Mouse (Mus musculus) CH12.LX (cell line): ENCODE results near the gene Tnfrsf14. TPM values are rescaled to one million over a fixed set of nuclear protein-coding genes. Genes with fewer than 3 reads are reported as not detected.

Experiments used
- DNase-seq: peaks from one replicate; pipeline ENCODE4 v3.0.0-alpha.2; 2013; ENCODE audit errors: extremely low read depth
- H3K27ac ChIP-seq: 2 replicates; pipeline ENCODE4 v1.5.1; 2012; ENCODE audit warnings: low read depth, mild to moderate bottlenecking, control low read depth, moderate library complexity; ENCODE audit not compliant: insufficient read depth
- H3K27me3 ChIP-seq: replicated peaks from 2 replicates; pipeline ENCODE3; 2012; ENCODE audit warnings: inconsistent platforms
- H3K36me3 ChIP-seq, 2 experiments: replicated peaks in 1 of 2; 2 replicates each; pipeline versions ENCODE3 to v1.6.1; 2012; ENCODE audit warnings: inconsistent platforms in 1 of 2, low read length in 1 of 2, mild to moderate bottlenecking in 1 of 2, mixed read lengths in 1 of 2, moderate library complexity in 1 of 2; ENCODE audit not compliant: control insufficient read depth in 1 of 2, insufficient read depth in 1 of 2
- H3K4me1 ChIP-seq, 2 experiments: 2 replicates each; pipeline ENCODE4 v1.6.1; 2012; ENCODE audit warnings: inconsistent platforms in 1 of 2, moderate library complexity in 1 of 2; ENCODE audit not compliant: insufficient read depth in 2 of 2, control insufficient read depth in 1 of 2
- H3K4me2 ChIP-seq: 2 replicates; pipeline ENCODE4 v1.6.1; 2012; ENCODE audit warnings: low read depth, mild to moderate bottlenecking, control low read depth; ENCODE audit not compliant: poor library complexity, insufficient read depth, severe bottlenecking
- H3K4me3 ChIP-seq, 3 experiments: fragments of 150-350 bp in 1 of 3; sonication (generic) in 1 of 3; replicated peaks in 1 of 3; 2 replicates each; pipeline versions ENCODE3 to v1.5.1; 2011 to 2012; ENCODE audit warnings: low read depth in 2 of 3, low read length in 2 of 3, mild to moderate bottlenecking in 2 of 3, moderate library complexity in 2 of 3, control low read depth in 1 of 3, improper control_type of control experiment in 1 of 3, inconsistent platforms in 1 of 3, mixed read lengths in 1 of 3; ENCODE audit not compliant: poor library complexity in 1 of 3
- H3K79me2 ChIP-seq: replicated peaks from 2 replicates; pipeline ENCODE4 v1.6.1; 2012; ENCODE audit warnings: mild to moderate bottlenecking, moderate library complexity; ENCODE audit not compliant: control insufficient read depth, poor library complexity, insufficient read depth, severe bottlenecking; ENCODE audit errors: extremely low read depth
- H3K9ac ChIP-seq: 2 replicates; pipeline ENCODE4 v1.6.1; 2012; ENCODE audit warnings: low read depth, mild to moderate bottlenecking, control low read depth, moderate library complexity; ENCODE audit not compliant: insufficient read depth
- H3K9me3 ChIP-seq: replicated peaks from 2 replicates; pipeline ENCODE3; 2012; ENCODE audit warnings: low read length, inconsistent platforms, mixed read lengths
- CHD1 ChIP-seq: IDR thresholded peaks from 2 replicates; pipeline ENCODE4 v1.6.1; 2012; ENCODE audit warnings: low read depth, low read length, improper control_type of control experiment, inconsistent platforms
- CHD2 ChIP-seq: IDR thresholded peaks from 2 replicates; pipeline ENCODE4 v1.6.1; 2011; ENCODE audit warnings: low read length, improper control_type of control experiment
- CTCF ChIP-seq, 2 experiments: IDR thresholded peaks in 1 of 2; conservative IDR thresholded peaks in 1 of 2; 2 replicates each; pipeline ENCODE4 v1.5.1; 2011 to 2012; ENCODE audit warnings: low read depth in 2 of 2, low read length in 2 of 2, improper control_type of control experiment in 1 of 2, inconsistent platforms in 1 of 2, mild to moderate bottlenecking in 1 of 2, moderate library complexity in 1 of 2
- E2F4 ChIP-seq: IDR thresholded peaks from 2 replicates; pipeline ENCODE4 v1.6.1; 2011; ENCODE audit warnings: low read depth, low read length, improper control_type of control experiment; ENCODE audit not compliant: insufficient replicate concordance
- ELF1 ChIP-seq: IDR thresholded peaks from 2 replicates; pipeline ENCODE4 v1.6.1; 2014; ENCODE audit warnings: low read depth, mild to moderate bottlenecking, inconsistent platforms, low read length, improper control_type of control experiment
- ETS1 ChIP-seq: conservative IDR thresholded peaks from 2 replicates; pipeline ENCODE4 v1.6.1; 2012; ENCODE audit warnings: low read depth, mild to moderate bottlenecking, inconsistent platforms, low read length, improper control_type of control experiment, moderate library complexity
- GABPA ChIP-seq: IDR thresholded peaks from 2 replicates; pipeline ENCODE4 v1.6.1; 2012; ENCODE audit warnings: low read depth, low read length, improper control_type of control experiment, inconsistent platforms; ENCODE audit not compliant: insufficient replicate concordance
- HCFC1 ChIP-seq: IDR thresholded peaks from 2 replicates; pipeline ENCODE4 v1.6.1; 2012; ENCODE audit warnings: low read depth, mild to moderate bottlenecking, inconsistent platforms, low read length, improper control_type of control experiment
- IRF4 ChIP-seq: IDR thresholded peaks from 2 replicates; pipeline ENCODE4 v1.6.1; 2014; ENCODE audit warnings: low read depth, mild to moderate bottlenecking, inconsistent platforms, low read length, improper control_type of control experiment
- JUN ChIP-seq: IDR thresholded peaks from 2 replicates; pipeline ENCODE4 v1.6.1; 2011; ENCODE audit warnings: low read depth, mild to moderate bottlenecking, low read length, improper control_type of control experiment, moderate library complexity; ENCODE audit not compliant: insufficient read depth
- MAFK ChIP-seq: IDR thresholded peaks from 2 replicates; pipeline ENCODE4 v1.6.1; 2011; ENCODE audit warnings: low read length, improper control_type of control experiment; ENCODE audit not compliant: insufficient replicate concordance
- MAZ ChIP-seq: IDR thresholded peaks from 2 replicates; pipeline ENCODE4 v1.6.1; 2012; ENCODE audit warnings: low read depth, mild to moderate bottlenecking, inconsistent platforms, low read length, improper control_type of control experiment, moderate library complexity
- MEF2A ChIP-seq: IDR thresholded peaks from 2 replicates; pipeline ENCODE4 v1.6.1; 2014; ENCODE audit warnings: low read depth, mild to moderate bottlenecking, inconsistent platforms, low read length, improper control_type of control experiment, borderline replicate concordance
- MYC ChIP-seq: IDR thresholded peaks from 2 replicates; pipeline ENCODE4 v1.6.1; 2011; ENCODE audit warnings: low read depth, mild to moderate bottlenecking, improper control_type of control experiment, low read length
- NELFE ChIP-seq: IDR thresholded peaks from 2 replicates; pipeline ENCODE4 v1.6.1; 2011; ENCODE audit warnings: low read depth, low read length, improper control_type of control experiment
- NRF1 ChIP-seq: IDR thresholded peaks from 2 replicates; pipeline ENCODE4 v1.6.1; 2014; ENCODE audit warnings: low read depth, mild to moderate bottlenecking, inconsistent platforms, low read length, improper control_type of control experiment, moderate library complexity
- PAX5 ChIP-seq: IDR thresholded peaks from 2 replicates; pipeline ENCODE4 v1.6.1; 2012; ENCODE audit warnings: low read length, inconsistent platforms, mixed read lengths
- POLR2AphosphoS2 ChIP-seq: IDR thresholded peaks from 2 replicates; pipeline ENCODE4 v1.6.1; 2011; ENCODE audit warnings: low read depth, low read length, improper control_type of control experiment
- RAD21 ChIP-seq: IDR thresholded peaks from 2 replicates; pipeline ENCODE4 v1.6.1; 2011; ENCODE audit warnings: low read depth, mild to moderate bottlenecking, low read length, improper control_type of control experiment, moderate library complexity
- SIN3A ChIP-seq: IDR thresholded peaks from 2 replicates; pipeline ENCODE4 v1.6.1; 2012; ENCODE audit warnings: low read length, improper control_type of control experiment, inconsistent platforms
- TCF12 ChIP-seq: IDR thresholded peaks from 2 replicates; pipeline ENCODE4 v1.6.1; 2014; ENCODE audit warnings: low read depth, mild to moderate bottlenecking, inconsistent platforms, low read length, improper control_type of control experiment
- UBTF ChIP-seq: IDR thresholded peaks from 2 replicates; pipeline ENCODE4 v1.6.1; 2012; ENCODE audit warnings: low read depth, mild to moderate bottlenecking, inconsistent platforms, low read length, improper control_type of control experiment, moderate library complexity
- USF1 ChIP-seq: IDR thresholded peaks from 2 replicates; pipeline ENCODE4 v1.6.1; 2014; ENCODE audit warnings: low read depth, mild to moderate bottlenecking, inconsistent platforms, low read length, improper control_type of control experiment
- USF2 ChIP-seq: conservative IDR thresholded peaks from 2 replicates; pipeline ENCODE4 v1.6.1; 2011; ENCODE audit warnings: low read depth, low read length, improper control_type of control experiment
- ZC3H11A ChIP-seq: IDR thresholded peaks from 2 replicates; pipeline ENCODE4 v1.6.1; 2012; ENCODE audit warnings: low read depth, mild to moderate bottlenecking, inconsistent platforms, low read length, improper control_type of control experiment
- ZKSCAN1 ChIP-seq: IDR thresholded peaks from 2 replicates; pipeline ENCODE4 v1.6.1; 2012; ENCODE audit warnings: low read depth, inconsistent platforms, low read length, improper control_type of control experiment, borderline replicate concordance
- ZMIZ1 ChIP-seq: IDR thresholded peaks from 2 replicates; pipeline ENCODE4 v1.6.1; 2012; ENCODE audit warnings: low read depth, mild to moderate bottlenecking, inconsistent platforms, low read length, improper control_type of control experiment
- ZNF384 ChIP-seq: IDR thresholded peaks from 2 replicates; pipeline ENCODE4 v1.6.1; 2012; ENCODE audit warnings: low read depth, low read length, improper control_type of control experiment, inconsistent platforms
- dilution Hi-C: fragments of 300-500 bp; cut with MboI; formaldehyde crosslinking; loops from 2 replicates; pipeline ENCODE4 v1.14.3; 2020; ENCODE audit warnings: low sequenced_read_pairs; ENCODE audit not compliant: extremely low pct_unique_long_range_greater_than_20kb, extremely low pct_ligation_motif_present
- in situ Hi-C: fragments of 300-500 bp; cut with MboI; formaldehyde crosslinking; loops from 3 replicates; pipeline ENCODE4 v1.14.3; 2019; ENCODE audit warnings: low sequenced_read_pairs, low pct_ligation_motif_present, low pct_unique_long_range_greater_than_20kb, mixed read lengths
- polyA plus RNA-seq: library from polyadenylated mRNA; unstranded; fragments of >175 nt; gene quantifications from 2 replicates; pipeline ENCODE4 v1.2.1, GENCODE M21; 2012; ENCODE audit warnings: low read depth; ENCODE audit not compliant: insufficient read length
- total RNA-seq, 2 experiments: library from RNA; depleted of rRNA; stranded (reverse); fragments of 300-350 nt in 1 of 2; fragments of >200 nt in 1 of 2; gene quantifications; 2 replicates each; pipeline ENCODE4 v1.2.3; 2012 to 2014

The Tnfrsf14 gene
- total and polyA plus RNA-seq, 3 experiments = 20.0 to 109 (median 25.9) TPM

- in situ Hi-C loops = loop anchor here (25.0 kb wide), 1 partner anchor 273 kb away; the partner anchor contains the start of gene Faap20
- H3K4me1 ChIP-seq = peaks cover 24 to 61% of the 10 kb centered on the region in 2 experiments
- peak overlapping the region; percentile 65 for H3K9ac ChIP-seq
- H3K36me3 ChIP-seq = peaks cover 12 to 39% of the 10 kb centered on the region in 2 experiments
- TF ChIP-seq ELF1 (0 out of 2 replicates have a peak, but pooled peaks have one; percentile 2), MEF2A (no peak)
- H3K4me3 ChIP-seq = peak overlapping the region; percentile 63 to 94 (median 84)
- H3K4me2 ChIP-seq = peak overlapping the region; percentile 79
- dilution Hi-C loops = no loop called here
- H3K9me3 ChIP-seq = no peaks in the 10 kb centered on the region
- DNase-seq = no peak
- peak overlapping the region; percentile 49; the same call in 1 of the 2 replicates for H3K27ac ChIP-seq
- peaks cover 46% of the 10 kb centered on the region for H3K79me2 ChIP-seq
- H3K27me3 ChIP-seq = peaks cover 34% of the 10 kb centered on the region
Measured at GRCm38 (mm10) chr4:154964581-154965235, 36.3 kb upstream of the Tnfrsf14 start.

- peaks cover 46% of the 10 kb centered on the region for H3K79me2 ChIP-seq
- peak within 1 kb of the TSS; percentile 79 for H3K4me2 ChIP-seq
- H3K27me3 ChIP-seq = peaks cover 40% of the 10 kb centered on the region
- peaks cover 6 to 33% of the 10 kb centered on the region in 2 experiments for H3K36me3 ChIP-seq
- H3K4me3 ChIP-seq = peak within 1 kb of the TSS; percentile 63 to 94 (median 84)
- H3K9ac ChIP-seq = peak within 1 kb of the TSS; percentile 65
- no peaks in the 10 kb centered on the region for H3K9me3 ChIP-seq
- in situ Hi-C loops = loop anchor here (25.0 kb wide), 1 partner anchor 273 kb away; the partner anchor contains the start of gene Faap20
- peaks cover 24 to 63% of the 10 kb centered on the region in 2 experiments for H3K4me1 ChIP-seq
- H3K27ac ChIP-seq = peak within 1 kb of the TSS; percentile 49
- dilution Hi-C loops = no loop called here
- DNase-seq = peak; percentile 91
- TF ChIP-seq RAD21 = no peak
- no peak for TF ChIP-seq ETS1
- no peak; the same call in 1 of the 2 replicates for TF ChIP-seq IRF4
- no peak for TF ChIP-seq MYC
- TF ChIP-seq MAFK = no peak
- TF ChIP-seq MAZ = no peak
- TF ChIP-seq ZKSCAN1 = no peak
- peak; percentile 89 for TF ChIP-seq NELFE
- TF ChIP-seq USF2 = no peak
- no peak for TF ChIP-seq CHD2
- 0 out of 2 replicates have a peak, but pooled peaks have one; percentile 14 for TF ChIP-seq ELF1
- no peak for TF ChIP-seq JUN
- 0 out of 2 replicates have a peak, but pooled peaks have one; percentile 65 for TF ChIP-seq POLR2AphosphoS2
- no peak for TF ChIP-seq ZC3H11A
- peak; percentile 26; the same call in 1 of the 2 replicates for TF ChIP-seq MEF2A
- TF ChIP-seq E2F4 = no peak
- TF ChIP-seq TCF12 = peak; percentile 96
- TF ChIP-seq GABPA = no peak
- TF ChIP-seq ZNF384 = no peak
- TF ChIP-seq HCFC1 = peak; percentile 79
- TF ChIP-seq NRF1 = peak; percentile 56; the same call in 1 of the 2 replicates
- TF ChIP-seq UBTF = peak; percentile 64; the same call in 1 of the 2 replicates
- no peak for TF ChIP-seq USF1
- TF ChIP-seq ZMIZ1 = peak; percentile 77
- no peak for TF ChIP-seq CHD1
- TF ChIP-seq PAX5 = no peak
- peak; percentile 60 for TF ChIP-seq SIN3A
- TF ChIP-seq CTCF (conservative IDR thresholded peaks at IDR 0.05 in 1 of 2, IDR thresholded peaks at IDR 0.05 in 1 of 2; ENCODE audit: low read depth in 2 of 2, low read length in 2 of 2) = no peak
Measured at GRCm38 (mm10) chr4:154963901-154964580, 35.7 kb upstream of the Tnfrsf14 start, which contains the start of gene Pank4. Gene Pank4 (plus strand): TSS chr4:154964123.
